Mouse (Mus musculus) heart, embryonic 11.5 days (tissue): ENCODE data around the gene Runx1. TPM values are rescaled to one million over a fixed set of nuclear protein-coding genes. Genes with fewer than 3 reads are reported as not detected.

Experiments used
- ATAC-seq: fragments of 200-750 bp; cut with Nextera tagmentation; replicated peaks from 2 replicates; pipeline ENCODE4 v1.8.0; 2017; ENCODE audit warnings: moderate library complexity; ENCODE audit not compliant: insufficient number of reproducible peaks, low FRiP score, low TSS enrichment
- H3K27ac ChIP-seq: fragments of 300-500 bp; sonication (generic); 2 replicates; pipeline ENCODE4 v1.5.1; 2014; ENCODE audit warnings: mild to moderate bottlenecking, low read depth, low read length
- H3K27me3 ChIP-seq: fragments of 300-500 bp; sonication (generic); 2 replicates; pipeline ENCODE4 v1.6.1; 2014; ENCODE audit warnings: mild to moderate bottlenecking, low read length, mixed read lengths; ENCODE audit not compliant: control insufficient read depth, insufficient read depth
- H3K36me3 ChIP-seq: fragments of 300-500 bp; sonication (generic); 2 replicates; pipeline ENCODE4 v1.6.1; 2014; ENCODE audit warnings: mild to moderate bottlenecking, low read length, moderate library complexity, mixed read lengths; ENCODE audit not compliant: control insufficient read depth, insufficient read depth
- H3K4me1 ChIP-seq: fragments of 300-500 bp; sonication (generic); 2 replicates; pipeline ENCODE4 v1.6.1; 2014; ENCODE audit warnings: low read length; ENCODE audit not compliant: control insufficient read depth, insufficient read depth
- H3K4me2 ChIP-seq: fragments of 300-500 bp; sonication (generic); 2 replicates; pipeline ENCODE4 v1.6.1; 2014; ENCODE audit warnings: mild to moderate bottlenecking, moderate library complexity
- H3K4me3 ChIP-seq: fragments of 300-500 bp; sonication (generic); 2 replicates; pipeline ENCODE4 v1.5.1; 2014; ENCODE audit warnings: low read depth, low read length
- H3K9ac ChIP-seq: fragments of 300-500 bp; sonication (generic); 2 replicates; pipeline ENCODE4 v1.6.1; 2014; ENCODE audit warnings: mild to moderate bottlenecking, low read depth, low read length, moderate library complexity
- H3K9me3 ChIP-seq: fragments of 300-500 bp; sonication (generic); replicated peaks from 2 replicates; pipeline ENCODE4 v1.6.1; 2016; ENCODE audit warnings: low read length; ENCODE audit not compliant: control insufficient read depth
- WGBS: fragments of 180-500 bp; shearing (Covaris S2); extraction: QIAGEN DNeasy Blood & Tissue Kit; methylation state at CpG from one replicate; pipeline ENCODE4 v1.1.7; 2014; ENCODE audit not compliant: insufficient replicate concordance; 5-methylcytosine and 5-hydroxymethylcytosine counted together
- polyA plus RNA-seq: library from polyadenylated mRNA; unstranded; fragments of >200 nt; fragmentation: Nextera tagmentation; extraction: Ambion mirVana; gene quantifications from 2 replicates; pipeline ENCODE4 v1.2.1, GENCODE M21; 2014

Runx1 gene
- polyA plus RNA-seq, 1 experiment from 2014 or later, result 2.5 TPM

DNA sequence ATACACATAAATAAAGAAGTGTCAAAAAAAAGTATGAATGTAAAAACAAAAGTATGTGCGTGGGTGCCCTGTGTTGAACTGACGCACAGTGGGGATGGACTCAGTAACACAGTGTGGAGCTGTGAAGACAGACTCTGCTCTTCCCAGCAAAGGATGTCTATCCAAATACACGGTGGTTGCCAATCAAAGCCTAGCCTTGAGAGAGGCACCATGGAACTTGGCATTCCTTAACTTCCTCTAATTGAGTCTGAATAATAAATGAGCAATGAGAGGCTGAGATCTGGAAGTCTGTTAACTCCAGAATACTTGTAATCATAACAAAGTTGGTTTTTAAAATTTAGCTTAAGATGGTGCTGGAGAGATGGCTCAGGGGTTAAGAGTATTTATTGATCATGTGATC is 62.3 kb downstream of the Runx1 start:
- Histone ChIP-seq H3K9ac (no peak overlapping the region), H3K36me3 (no peaks in the 10 kb centered on the region), H3K4me3 (no peak overlapping the region), H3K4me2 (no peak overlapping the region), H3K9me3 (no peaks in the 10 kb centered on the region), H3K4me1 (peaks cover 3% of the 10 kb centered on the region; the same call in 1 of the 2 replicates), H3K27me3 (peaks cover 15% of the 10 kb centered on the region), H3K27ac (no peak overlapping the region)
- WGBS, result 90% methylated on average over 3 of the region's 3 CpGs
- ATAC-seq, result no peak

DNA sequence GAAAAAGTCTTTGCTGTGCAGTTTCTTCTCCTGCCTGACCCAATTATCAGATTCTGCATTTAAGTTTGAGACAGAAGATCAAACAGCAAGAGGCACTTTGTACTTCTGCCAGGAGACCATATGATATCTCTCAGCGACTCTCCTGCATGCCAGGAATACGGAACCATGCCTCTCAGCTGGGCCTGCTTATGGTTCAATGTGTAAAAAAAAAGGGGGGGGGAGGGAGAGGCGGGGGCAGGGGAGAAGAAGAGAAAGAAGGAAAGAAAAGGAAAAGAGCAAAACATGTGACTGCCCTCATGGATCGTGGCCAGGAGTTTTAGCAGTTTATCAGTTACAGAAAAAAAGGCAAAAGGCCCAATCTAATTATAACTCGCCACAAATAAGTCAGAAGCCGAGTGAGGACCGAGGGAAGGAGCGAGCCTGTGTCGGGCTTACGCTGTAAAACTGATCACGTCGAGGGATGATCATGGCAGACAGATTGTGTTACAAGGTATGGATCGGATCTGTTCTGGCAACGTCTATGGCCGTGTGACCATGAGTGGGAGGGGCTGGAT is 63.9 kb downstream of the Runx1 start:
- no peak overlapping the region for H3K27ac ChIP-seq
- no peak overlapping the region for H3K9ac ChIP-seq
- H3K27me3 ChIP-seq, result peaks cover 15% of the 10 kb centered on the region
- no peaks in the 10 kb centered on the region for H3K36me3 ChIP-seq
- H3K4me3 ChIP-seq, result no peak overlapping the region
- no peak for ATAC-seq
- H3K4me1 ChIP-seq, result peaks cover 3% of the 10 kb centered on the region; the same call in 1 of the 2 replicates
- WGBS, result 45% methylated on average over 15 of the region's 15 CpGs
- H3K9me3 ChIP-seq, result no peaks in the 10 kb centered on the region
- H3K4me2 ChIP-seq, result peak overlapping the region; percentile 35

DNA sequence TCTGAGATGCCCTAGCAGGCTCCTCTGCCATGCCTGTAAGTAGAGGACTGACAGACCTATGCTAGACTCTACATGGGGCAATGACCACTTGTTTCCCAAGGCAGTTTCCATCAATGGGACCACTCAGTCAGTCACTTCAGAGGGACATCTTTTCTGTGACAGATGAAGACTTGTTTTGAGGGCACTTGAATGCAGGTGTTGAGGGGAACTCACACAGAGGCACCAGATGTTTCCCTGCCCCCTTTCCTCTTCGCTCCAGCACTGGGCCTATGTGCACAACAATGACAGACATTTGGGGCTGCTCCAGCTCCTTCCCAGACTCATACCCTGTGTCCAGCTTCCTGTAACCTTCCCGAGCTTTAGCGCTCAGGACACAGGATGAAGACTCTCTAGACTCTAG is 65.9 kb downstream of the Runx1 start:
- ATAC-seq, result no peak
- Histone ChIP-seq H3K27ac (no peak overlapping the region), H3K27me3 (peaks cover 13% of the 10 kb centered on the region), H3K9ac (no peak overlapping the region), H3K36me3 (no peaks in the 10 kb centered on the region), H3K9me3 (no peaks in the 10 kb centered on the region), H3K4me3 (no peak overlapping the region), H3K4me2 (no peak overlapping the region), H3K4me1 (peaks cover 3% of the 10 kb centered on the region; the same call in 1 of the 2 replicates)
- 84% methylated on average over 3 of the region's 3 CpGs for WGBS

DNA sequence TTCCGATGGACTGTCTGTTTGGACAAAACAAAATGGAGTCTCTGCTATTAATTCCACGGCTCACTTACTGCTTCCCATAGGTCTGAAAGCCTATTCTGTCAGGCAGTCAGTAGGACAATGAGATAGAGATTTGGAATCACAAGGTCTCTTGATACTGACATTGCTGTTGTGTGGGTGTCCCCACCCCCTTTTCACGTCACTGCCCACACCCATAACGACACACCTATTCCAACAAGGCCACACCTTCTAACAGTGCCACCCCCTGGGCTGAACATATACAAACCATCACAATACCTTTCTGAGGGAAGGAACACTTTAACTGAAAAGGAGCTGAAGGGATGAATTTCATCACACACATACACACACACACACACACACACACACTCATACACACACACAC is 68.4 kb downstream of the Runx1 start:
- Histone ChIP-seq H3K4me2 (no peak overlapping the region), H3K4me1 (0 out of 2 replicates have a peak, but pooled peaks cover 3% of the 10 kb centered on the region), H3K27ac (no peak overlapping the region), H3K4me3 (no peak overlapping the region), H3K9ac (no peak overlapping the region), H3K9me3 (no peaks in the 10 kb centered on the region), H3K36me3 (no peaks in the 10 kb centered on the region), H3K27me3 (peaks cover 13% of the 10 kb centered on the region)
- WGBS, result 86% methylated on average over 4 of the region's 4 CpGs
- ATAC-seq, result no peak

DNA sequence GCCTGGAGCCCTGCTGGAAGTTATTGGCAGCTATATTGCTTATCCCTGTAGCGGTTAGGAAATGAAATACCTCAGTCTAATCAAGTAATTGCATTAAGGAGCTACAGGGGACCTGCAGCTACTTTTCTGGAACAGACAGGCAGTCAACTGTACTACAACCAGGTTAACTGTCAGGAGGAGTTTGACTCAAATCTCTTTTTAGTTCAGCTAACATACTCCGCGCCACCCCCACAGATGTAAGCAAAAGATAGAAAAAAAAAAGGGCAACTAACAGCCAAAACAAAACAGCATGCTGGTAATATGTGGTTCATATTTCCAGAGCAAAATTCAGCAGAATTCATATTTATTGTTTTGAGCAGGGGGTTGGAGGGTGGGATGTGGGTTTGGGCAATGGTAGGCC is 72.0 kb downstream of the Runx1 start:
- no peak overlapping the region for H3K9ac ChIP-seq
- WGBS, result 86% methylated on average over 3 of the region's 3 CpGs
- no peaks in the 10 kb centered on the region for H3K36me3 ChIP-seq
- no peaks in the 10 kb centered on the region for H3K9me3 ChIP-seq
- H3K4me2 ChIP-seq, result no peak overlapping the region
- no peaks in the 10 kb centered on the region for H3K4me1 ChIP-seq
- no peak overlapping the region for H3K27ac ChIP-seq
- peaks cover 5% of the 10 kb centered on the region; the same call in 1 of the 2 replicates for H3K27me3 ChIP-seq
- no peak for ATAC-seq
- H3K4me3 ChIP-seq, result no peak overlapping the region

DNA sequence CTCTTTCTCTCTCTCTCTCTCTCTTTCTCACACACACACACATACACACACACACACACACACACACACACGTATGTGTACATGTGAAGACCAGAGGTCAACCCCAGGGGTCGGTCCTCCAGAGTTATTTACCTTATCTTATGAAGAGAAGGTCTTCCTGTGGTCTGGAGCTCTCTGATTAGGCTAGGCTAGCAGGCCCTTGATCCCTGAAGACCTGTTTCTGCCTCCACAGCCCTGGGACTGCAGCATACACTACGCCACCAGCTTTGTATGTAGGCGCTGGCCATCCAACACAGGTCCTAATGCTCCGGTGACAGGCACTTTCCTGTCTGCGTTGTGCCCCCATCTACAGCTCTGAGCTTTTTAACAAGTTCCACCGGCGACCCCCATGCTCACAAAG is 72.8 kb downstream of the Runx1 start:
- WGBS, result 75% methylated on average over 8 of the region's 8 CpGs
- no peak overlapping the region for H3K4me2 ChIP-seq
- H3K4me3 ChIP-seq, result no peak overlapping the region
- H3K27me3 ChIP-seq, result peaks cover 5% of the 10 kb centered on the region; the same call in 1 of the 2 replicates
- no peak overlapping the region for H3K27ac ChIP-seq
- no peak overlapping the region for H3K9ac ChIP-seq
- no peaks in the 10 kb centered on the region for H3K9me3 ChIP-seq
- no peak for ATAC-seq
- no peaks in the 10 kb centered on the region for H3K4me1 ChIP-seq
- H3K36me3 ChIP-seq, result no peaks in the 10 kb centered on the region

DNA sequence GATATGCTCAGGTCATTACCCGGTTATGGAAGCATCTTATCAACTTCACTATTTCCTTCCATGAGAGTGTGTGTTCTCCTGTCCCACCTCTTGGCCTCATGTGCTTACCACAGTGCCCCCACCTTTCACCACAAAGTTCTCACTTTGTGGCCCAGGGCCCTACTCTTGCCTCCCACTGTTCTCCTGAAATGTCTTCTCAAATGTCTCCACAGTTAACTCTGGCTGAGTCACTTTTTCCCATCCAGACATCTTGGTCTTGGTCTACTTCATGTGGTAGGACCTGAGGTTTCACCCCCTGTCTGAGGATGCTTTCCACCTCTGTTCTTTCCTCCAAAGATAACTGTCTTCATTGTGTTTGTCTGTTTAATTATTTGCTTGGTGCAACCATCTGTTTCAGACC is 77.7 kb downstream of the Runx1 start:
- 33% methylated on average over 1 of the region's 1 CpGs for WGBS
- no peak overlapping the region for H3K9ac ChIP-seq
- H3K4me1 ChIP-seq, result peaks cover 5% of the 10 kb centered on the region; the same call in 1 of the 2 replicates
- H3K4me2 ChIP-seq, result no peak overlapping the region
- H3K27ac ChIP-seq, result no peak overlapping the region
- H3K27me3 ChIP-seq, result peaks cover 18% of the 10 kb centered on the region
- H3K36me3 ChIP-seq, result no peaks in the 10 kb centered on the region
- ATAC-seq, result no peak
- H3K9me3 ChIP-seq, result no peaks in the 10 kb centered on the region
- no peak overlapping the region for H3K4me3 ChIP-seq

DNA sequence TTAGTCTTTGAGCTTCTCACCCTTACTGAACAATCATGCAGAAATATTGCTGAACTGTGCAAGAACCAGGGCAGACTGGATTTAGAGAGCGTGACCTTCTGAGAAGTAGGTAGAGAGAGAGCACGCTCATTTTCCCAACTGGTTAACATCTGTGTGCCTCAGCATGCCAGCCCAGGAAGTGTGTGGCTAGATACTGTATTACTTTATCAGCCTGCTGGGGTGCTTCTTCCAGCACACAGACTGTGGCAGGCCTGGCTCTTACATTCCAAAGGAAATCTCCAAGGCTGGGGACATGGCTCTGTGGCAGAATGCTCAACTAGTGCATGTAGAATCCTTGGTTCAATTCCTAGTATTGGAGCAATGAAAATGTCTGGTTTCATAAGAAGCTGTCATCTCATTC is 78.9 kb downstream of the Runx1 start:
- no peaks in the 10 kb centered on the region for H3K36me3 ChIP-seq
- no peak overlapping the region for H3K4me2 ChIP-seq
- 65% methylated on average over 2 of the region's 2 CpGs for WGBS
- no peaks in the 10 kb centered on the region for H3K9me3 ChIP-seq
- H3K27me3 ChIP-seq, result peaks cover 18% of the 10 kb centered on the region
- no peak overlapping the region for H3K27ac ChIP-seq
- H3K4me1 ChIP-seq, result peaks cover 5% of the 10 kb centered on the region; the same call in 1 of the 2 replicates
- no peak overlapping the region for H3K9ac ChIP-seq
- ATAC-seq, result no peak
- H3K4me3 ChIP-seq, result no peak overlapping the region

DNA sequence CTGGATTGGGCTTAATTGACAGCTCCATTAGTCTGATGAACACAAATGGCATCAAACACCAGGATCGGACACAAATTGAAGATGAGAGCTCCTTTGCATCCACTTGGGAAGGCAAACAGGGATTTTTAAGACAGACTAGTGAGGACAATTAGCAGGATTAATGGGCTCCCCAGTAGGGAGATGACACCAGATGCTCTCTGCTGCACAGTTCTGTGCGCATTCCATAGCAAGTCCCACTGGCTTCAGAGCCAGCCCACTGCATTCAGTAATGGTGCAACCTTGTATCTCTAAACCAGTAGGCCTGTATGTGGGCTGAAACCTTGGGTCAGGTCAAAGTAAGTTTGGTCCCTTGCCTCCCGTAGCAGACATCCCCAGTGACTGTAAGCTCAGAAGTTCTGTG is 80.7 kb downstream of the Runx1 start:
- no peak overlapping the region for H3K27ac ChIP-seq
- H3K4me2 ChIP-seq, result no peak overlapping the region
- no peak overlapping the region for H3K9ac ChIP-seq
- no peak overlapping the region for H3K4me3 ChIP-seq
- WGBS, result 77% methylated on average over 3 of the region's 3 CpGs
- no peak for ATAC-seq
- no peaks in the 10 kb centered on the region for H3K9me3 ChIP-seq
- peaks cover 18% of the 10 kb centered on the region for H3K27me3 ChIP-seq
- H3K36me3 ChIP-seq, result no peaks in the 10 kb centered on the region
- H3K4me1 ChIP-seq, result peaks cover 5% of the 10 kb centered on the region; the same call in 1 of the 2 replicates
